Mouse (Mus musculus) embryo, embryonic 10.5 days (tissue): ENCODE measurements around the gene Efna2.
"Not testable (repeated sequence)": the region's sequence is repeated elsewhere in the genome, so short reads cannot be mapped to it uniquely, and the experiment has no call there.

Experiments
- DNase-seq: peaks from one replicate; pipeline ENCODE4 v3.0.0-alpha.2; 2015; ENCODE audit warnings: low spot score

Efna2 gene

GRCm38 (mm10) chr10:80155277-80155676 is 24.0 kb upstream of the Efna2 start:
- DNase-seq = no peak

- DNase-seq = no peak
These were observed 23.1 kb upstream of the Efna2 start for GRCm38 (mm10) chr10:80156002-80156751.

- DNase-seq = no peak
These were observed 22.6 kb upstream of the Efna2 start for GRCm38 (mm10) chr10:80156752-80157053.

- DNase-seq = no peak
These were observed 21.9 kb upstream of the Efna2 start for GRCm38 (mm10) chr10:80157141-80157929.

GRCm38 (mm10) chr10:80158307-80158986 is 20.8 kb upstream of the Efna2 start:
- peak; percentile 67 for DNase-seq

GRCm38 (mm10) chr10:80159021-80159560 is 20.2 kb upstream of the Efna2 start:
- no peak for DNase-seq

GRCm38 (mm10) chr10:80159561-80160454 is 19.5 kb upstream of the Efna2 start:
- DNase-seq = peak; percentile 99

GRCm38 (mm10) chr10:80160455-80161371 is 18.6 kb upstream of the Efna2 start:
- DNase-seq = peak; percentile 88

- peak; percentile 81 for DNase-seq
These were observed 17.6 kb upstream of the Efna2 start for GRCm38 (mm10) chr10:80161522-80162242.

- no peak for DNase-seq
These were observed 17.1 kb upstream of the Efna2 start for GRCm38 (mm10) chr10:80162243-80162608.

GRCm38 (mm10) chr10:80162716-80163299 is 16.5 kb upstream of the Efna2 start:
- no peak for DNase-seq

- no peak for DNase-seq
These were observed 15.6 kb upstream of the Efna2 start for GRCm38 (mm10) chr10:80163721-80164120.

- no peak for DNase-seq
These were observed 14.9 kb upstream of the Efna2 start for GRCm38 (mm10) chr10:80164161-80164997.

- DNase-seq = peak; percentile 99
These were observed 14.3 kb upstream of the Efna2 start for GRCm38 (mm10) chr10:80164998-80165344.

GRCm38 (mm10) chr10:80165392-80166128 is 13.7 kb upstream of the Efna2 start, which contains the start of gene Cirbp:
Cirbp (plus strand) TSS chr10:80165985.
- DNase-seq = peak; percentile 61

GRCm38 (mm10) chr10:80166136-80166535 is 13.1 kb upstream of the Efna2 start:
- DNase-seq = not testable (repeated sequence)

GRCm38 (mm10) chr10:80167460-80168037 is 11.7 kb upstream of the Efna2 start:
- DNase-seq = peak; percentile 100
